Mouse (Mus musculus) myocyte (in vitro differentiated cells): ENCODE measurements around the gene Plaa. TPM values are rescaled to one million over a fixed set of nuclear protein-coding genes. Genes with fewer than 3 reads are reported as not detected.
A peak's percentile ranks its signal among the peaks of the same experiment; 100 is the strongest.

Source experiments
- H3K27me3 ChIP-seq: one replicate; pipeline ENCODE4 v1.6.1; 2011; ENCODE audit not compliant: control insufficient read depth, insufficient read depth, insufficient read length
- H3K36me3 ChIP-seq: one replicate; pipeline ENCODE4 v1.6.1; 2011; ENCODE audit not compliant: control insufficient read depth, insufficient read depth
- H3K4me2 ChIP-seq: one replicate; pipeline ENCODE4 v1.6.1; 2011; ENCODE audit warnings: low read depth, control low read depth
- H3K4me3 ChIP-seq: one replicate; pipeline ENCODE4 v1.5.1; 2011; ENCODE audit warnings: mild to moderate bottlenecking, control low read depth, moderate library complexity
- H3K79me2 ChIP-seq: one replicate; pipeline ENCODE4 v1.6.1; 2011; ENCODE audit not compliant: control insufficient read depth, insufficient read depth
- H3ac ChIP-seq: one replicate; pipeline ENCODE4 v1.6.1; 2011; ENCODE audit not compliant: control insufficient read depth, insufficient read length
- CEBPB ChIP-seq: IDR thresholded peaks from 2 replicates; pipeline ENCODE4 v1.6.1; 2011; ENCODE audit warnings: mild to moderate bottlenecking, moderate library complexity; ENCODE audit not compliant: poor library complexity, insufficient read depth, severe bottlenecking
- E2F4 ChIP-seq: IDR thresholded peaks from one replicate; pipeline ENCODE4 v1.6.1; 2011; ENCODE audit warnings: mild to moderate bottlenecking, control low read depth, moderate library complexity; ENCODE audit not compliant: insufficient read depth
- MAX ChIP-seq: IDR thresholded peaks from one replicate; pipeline ENCODE4 v1.6.1; 2011; ENCODE audit warnings: low read depth, mild to moderate bottlenecking, control low read depth
- MYOD1 ChIP-seq, 3 experiments: IDR thresholded peaks; one replicate each; pipeline ENCODE4 v1.6.1; 2011; ENCODE audit warnings: control low read depth in 2 of 3, low read depth in 2 of 3, mild to moderate bottlenecking in 2 of 3, moderate library complexity in 1 of 3; ENCODE audit not compliant: insufficient read length in 2 of 3, control insufficient read depth in 1 of 3
- MYOG ChIP-seq, 3 experiments: IDR thresholded peaks; one replicate each; pipeline ENCODE4 v1.6.1; 2011; ENCODE audit warnings: control low read depth in 2 of 3, low read depth in 2 of 3, mild to moderate bottlenecking in 2 of 3; ENCODE audit not compliant: insufficient read length in 2 of 3, control insufficient read depth in 1 of 3, insufficient read depth in 1 of 3
- POLR2A ChIP-seq: IDR thresholded peaks from one replicate; pipeline ENCODE4 v1.6.1; 2011; ENCODE audit warnings: low read depth, mild to moderate bottlenecking, control low read depth, moderate library complexity; ENCODE audit not compliant: insufficient read length
- POLR2AphosphoS2 ChIP-seq: IDR thresholded peaks from one replicate; pipeline ENCODE4 v1.6.1; 2011; ENCODE audit warnings: low read depth, control low read depth; ENCODE audit not compliant: insufficient read length
- REST ChIP-seq: IDR thresholded peaks from one replicate; pipeline ENCODE4 v1.6.1; 2011; ENCODE audit warnings: mild to moderate bottlenecking, control low read depth, moderate library complexity; ENCODE audit not compliant: insufficient read depth, insufficient read length
- SRF ChIP-seq: IDR thresholded peaks from one replicate; pipeline ENCODE4 v1.6.1; 2011; ENCODE audit warnings: low read depth; ENCODE audit not compliant: control insufficient read depth, insufficient read length
- TCF12 ChIP-seq: IDR thresholded peaks from one replicate; pipeline ENCODE4 v1.6.1; 2011; ENCODE audit warnings: mild to moderate bottlenecking, control low read depth; ENCODE audit not compliant: poor library complexity, insufficient read depth, severe bottlenecking
- TCF3 ChIP-seq: IDR thresholded peaks from one replicate; pipeline ENCODE4 v1.6.1; 2011; ENCODE audit warnings: low read depth, control low read depth; ENCODE audit not compliant: insufficient read length
- USF1 ChIP-seq: IDR thresholded peaks from one replicate; pipeline ENCODE4 v1.6.1; 2011; ENCODE audit warnings: low read depth, mild to moderate bottlenecking, control low read depth, moderate library complexity
- polyA plus RNA-seq: library from polyadenylated mRNA; unstranded; fragments of >200 nt; fragmentation: generic; extraction: Trizol; gene quantifications from one replicate; pipeline ENCODE4 v1.2.1, GENCODE M21; 2012; ENCODE audit warnings: missing spikeins

Gene Plaa
- polyA plus RNA-seq, 1 experiment = 22.8 TPM

GRCm38 (mm10) chr4:94604452-94605019, 1.5 kb upstream of the Plaa start:
- Histone ChIP-seq H3K4me2 (no peak overlapping the region), H3K36me3 (no peaks in the 10 kb centered on the region), H3K27me3 (no peaks in the 10 kb centered on the region), H3K4me3 (no peak overlapping the region), H3K79me2 (peaks cover 30% of the 10 kb centered on the region), H3ac (no peak overlapping the region)
- TF ChIP-seq TCF3 (no peak), USF1 (no peak), REST (no peak), POLR2AphosphoS2 (no peak)

DNA sequence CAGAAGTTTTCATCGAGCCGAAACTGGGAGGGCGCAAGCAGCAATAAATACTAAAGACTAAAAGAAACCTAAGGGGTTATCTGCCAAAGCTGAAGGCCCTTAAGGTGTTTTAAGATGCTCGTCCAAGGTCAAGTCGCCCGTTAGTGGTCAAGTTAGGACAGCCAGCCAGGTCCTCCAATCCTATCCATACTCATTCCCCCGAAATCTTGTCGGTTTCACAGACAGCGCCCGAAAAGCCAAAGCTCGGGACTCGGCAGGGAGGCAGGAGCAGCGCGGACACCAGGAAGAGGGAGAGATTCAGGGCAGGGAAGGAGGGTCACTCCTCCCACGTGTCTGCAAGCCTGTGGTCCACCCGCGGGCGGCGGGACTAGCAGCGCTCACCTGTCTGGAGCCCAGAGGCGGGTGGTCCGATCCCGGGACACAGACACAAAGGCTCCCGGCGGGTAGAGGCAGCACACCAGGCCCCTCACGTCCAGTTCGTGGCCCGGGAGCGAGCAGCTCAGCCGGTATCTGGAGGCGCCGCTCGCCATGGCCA, 481 bp downstream of the Plaa start:
- no peaks in the 10 kb centered on the region for H3K36me3 ChIP-seq
- H3K4me3 ChIP-seq = peak overlapping the region; percentile 88
- no peaks in the 10 kb centered on the region for H3K27me3 ChIP-seq
- peaks cover 45% of the 10 kb centered on the region for H3K79me2 ChIP-seq
- TF ChIP-seq MYOG (IDR thresholded peaks at IDR 0.05; ENCODE audit: control insufficient read depth in 1 of 3, insufficient read depth in 1 of 3, insufficient read length in 2 of 3, low read depth in 2 of 3) = no peak
- H3K4me2 ChIP-seq = peak overlapping the region; percentile 82
- peak overlapping the region; percentile 89 for H3ac ChIP-seq

GRCm38 (mm10) chr4:94601395-94601794, 1.6 kb downstream of the Plaa start:
- no peak overlapping the region for H3ac ChIP-seq
- no peak for TF ChIP-seq MYOG (IDR thresholded peaks at IDR 0.05; ENCODE audit: control insufficient read depth in 1 of 3, insufficient read depth in 1 of 3, insufficient read length in 2 of 3, low read depth in 2 of 3)
- TF ChIP-seq POLR2A = no peak
- TF ChIP-seq MAX = no peak
- TF ChIP-seq E2F4 = no peak
- TF ChIP-seq SRF = no peak
- no peak for TF ChIP-seq TCF3
- no peak for TF ChIP-seq CEBPB
- TF ChIP-seq POLR2AphosphoS2 = no peak
- TF ChIP-seq MYOD1 (IDR thresholded peaks at IDR 0.05; ENCODE audit: control insufficient read depth in 1 of 3, insufficient read length in 2 of 3, low read depth in 2 of 3) = no peak
- no peak for TF ChIP-seq USF1
- TF ChIP-seq REST = no peak
- no peak for TF ChIP-seq TCF12
- H3K4me2 ChIP-seq = peak overlapping the region; percentile 82
- H3K36me3 ChIP-seq = no peaks in the 10 kb centered on the region
- peak overlapping the region; percentile 88 for H3K4me3 ChIP-seq
- H3K79me2 ChIP-seq = peaks cover 54% of the 10 kb centered on the region
- no peaks in the 10 kb centered on the region for H3K27me3 ChIP-seq

DNA sequence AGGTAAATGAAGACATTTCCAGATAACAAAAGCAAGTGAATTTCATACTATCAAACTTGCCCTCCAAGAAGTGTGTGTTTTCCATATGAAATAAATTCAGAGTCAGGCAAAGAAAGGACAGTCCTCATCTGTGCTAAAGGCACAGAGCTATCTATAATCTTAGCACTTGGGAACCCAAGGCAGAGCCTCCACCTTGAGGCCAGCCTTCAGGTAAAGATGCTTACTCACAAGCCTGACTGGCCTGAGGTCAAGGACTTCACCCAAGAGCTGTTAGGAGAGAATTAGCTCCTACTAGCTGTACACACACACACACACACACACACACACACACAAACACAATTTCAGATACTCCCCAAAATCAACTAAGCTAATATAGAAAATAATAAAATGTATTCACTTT, 10.3 kb downstream of the Plaa start:
- no peak overlapping the region for H3ac ChIP-seq
- H3K79me2 ChIP-seq = peaks cover 90% of the 10 kb centered on the region
- H3K4me3 ChIP-seq = no peak overlapping the region
- no peak overlapping the region for H3K4me2 ChIP-seq
- TF ChIP-seq USF1 (no peak), MAX (no peak), REST (no peak), POLR2A (no peak), MYOD1 (IDR thresholded peaks at IDR 0.05; ENCODE audit: control insufficient read depth in 1 of 3, insufficient read length in 2 of 3, low read depth in 2 of 3) (no peak), TCF12 (no peak), E2F4 (no peak), TCF3 (no peak), SRF (no peak), MYOG (IDR thresholded peaks at IDR 0.05; ENCODE audit: control insufficient read depth in 1 of 3, insufficient read depth in 1 of 3, insufficient read length in 2 of 3, low read depth in 2 of 3) (no peak)
- no peaks in the 10 kb centered on the region for H3K36me3 ChIP-seq
- no peaks in the 10 kb centered on the region for H3K27me3 ChIP-seq

GRCm38 (mm10) chr4:94591765-94592381, 11.2 kb downstream of the Plaa start:
- TF ChIP-seq E2F4 (no peak), MYOD1 (IDR thresholded peaks at IDR 0.05; ENCODE audit: control insufficient read depth in 1 of 3, insufficient read length in 2 of 3, low read depth in 2 of 3) (no peak)
- H3K4me2 ChIP-seq = no peak overlapping the region
- H3K79me2 ChIP-seq = peaks cover 84% of the 10 kb centered on the region
- no peak overlapping the region for H3K4me3 ChIP-seq
- H3ac ChIP-seq = no peak overlapping the region
- H3K36me3 ChIP-seq = peaks cover 2% of the 10 kb centered on the region
- H3K27me3 ChIP-seq = no peaks in the 10 kb centered on the region
